Mouse (Mus musculus) lung, embryonic 16.5 days (tissue): Measurements from ENCODE around the gene Slc25a29. TPM values are rescaled to one million over a fixed set of nuclear protein-coding genes. Genes with fewer than 3 reads are reported as not detected.

Experiments used
- ATAC-seq: fragments of 200-750 bp; cut with Nextera tagmentation; 2 replicates; pipeline ENCODE4 v1.8.0; 2017; ENCODE audit warnings: low read depth, mild to moderate bottlenecking, moderate library complexity
- H3K27ac ChIP-seq: fragments of 300-500 bp; sonication (generic); 2 replicates; pipeline ENCODE4 v1.5.1; 2014; ENCODE audit warnings: mild to moderate bottlenecking, control low read depth, low read length
- H3K27me3 ChIP-seq: fragments of 300-500 bp; sonication (generic); 2 replicates; pipeline ENCODE4 v1.6.1; 2014; ENCODE audit warnings: low read depth, low read length, mixed read lengths; ENCODE audit not compliant: control insufficient read depth, insufficient read depth
- H3K36me3 ChIP-seq: fragments of 300-500 bp; sonication (generic); 2 replicates; pipeline ENCODE4 v1.6.1; 2014; ENCODE audit warnings: low read length; ENCODE audit not compliant: control insufficient read depth, insufficient read depth
- H3K4me1 ChIP-seq: fragments of 300-500 bp; sonication (generic); replicated peaks from 2 replicates; pipeline ENCODE4 v1.6.1; 2014; ENCODE audit warnings: low read length, mixed read lengths; ENCODE audit not compliant: control insufficient read depth, insufficient read depth
- H3K4me2 ChIP-seq: fragments of 300-500 bp; sonication (generic); 2 replicates; pipeline ENCODE4 v1.6.1; 2014; ENCODE audit warnings: low read depth, low read length, control low read depth
- H3K4me3 ChIP-seq: fragments of 300-500 bp; sonication (generic); 2 replicates; pipeline ENCODE4 v1.5.1; 2014; ENCODE audit warnings: mild to moderate bottlenecking, low read length, control low read depth
- H3K9ac ChIP-seq: fragments of 300-500 bp; sonication (generic); 2 replicates; pipeline ENCODE4 v1.6.1; 2014; ENCODE audit warnings: low read length, control low read depth
- H3K9me3 ChIP-seq: fragments of 300-500 bp; sonication (generic); 2 replicates; pipeline ENCODE4 v1.6.1; 2016; ENCODE audit warnings: low read length; ENCODE audit not compliant: control insufficient read depth
- WGBS: fragments of 180-500 bp; shearing (Covaris S2); extraction: QIAGEN DNeasy Blood & Tissue Kit; methylation state at CpG from one replicate; pipeline ENCODE4 v1.1.7; 2014; 5-methylcytosine and 5-hydroxymethylcytosine counted together
- polyA plus RNA-seq: library from polyadenylated mRNA; unstranded; fragments of >200 nt; fragmentation: Nextera tagmentation; extraction: Ambion mirVana; gene quantifications from 2 replicates; pipeline ENCODE4 v1.2.1, GENCODE M21; 2015

Gene Slc25a29
- polyA plus RNA-seq, 1 experiment from 2014 or later, result 7.8 TPM

DNA sequence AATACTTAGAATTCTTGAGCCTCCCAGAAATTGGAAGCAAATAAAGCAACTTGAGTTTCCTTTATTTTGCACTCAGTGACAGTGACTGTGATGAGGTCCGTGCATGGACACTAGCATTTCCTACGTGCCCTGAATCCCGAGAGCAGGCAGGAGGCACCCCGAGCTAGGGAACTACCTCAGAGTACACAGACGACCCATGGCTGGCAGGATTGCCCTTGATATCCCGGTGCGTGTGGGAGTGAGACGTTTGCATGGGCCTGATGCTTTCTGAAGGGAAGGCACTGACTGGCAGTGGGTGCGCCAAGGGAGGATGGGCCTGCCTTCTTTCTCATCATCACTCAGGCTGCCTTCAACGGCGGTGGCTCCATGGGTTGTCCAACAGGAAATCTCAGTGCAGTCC, 19.1 kb downstream of the Slc25a29 start:
- no peak overlapping the region for H3K4me3 ChIP-seq
- H3K9me3 ChIP-seq, result no peaks in the 10 kb centered on the region
- H3K9ac ChIP-seq, result no peak overlapping the region
- no peaks in the 10 kb centered on the region for H3K4me1 ChIP-seq
- no peak for ATAC-seq
- H3K27ac ChIP-seq, result no peak overlapping the region
- no peaks in the 10 kb centered on the region for H3K27me3 ChIP-seq
- 74% methylated on average over 11 of the region's 11 CpGs for WGBS
- H3K36me3 ChIP-seq, result peaks cover 22% of the 10 kb centered on the region
- no peak overlapping the region for H3K4me2 ChIP-seq

DNA sequence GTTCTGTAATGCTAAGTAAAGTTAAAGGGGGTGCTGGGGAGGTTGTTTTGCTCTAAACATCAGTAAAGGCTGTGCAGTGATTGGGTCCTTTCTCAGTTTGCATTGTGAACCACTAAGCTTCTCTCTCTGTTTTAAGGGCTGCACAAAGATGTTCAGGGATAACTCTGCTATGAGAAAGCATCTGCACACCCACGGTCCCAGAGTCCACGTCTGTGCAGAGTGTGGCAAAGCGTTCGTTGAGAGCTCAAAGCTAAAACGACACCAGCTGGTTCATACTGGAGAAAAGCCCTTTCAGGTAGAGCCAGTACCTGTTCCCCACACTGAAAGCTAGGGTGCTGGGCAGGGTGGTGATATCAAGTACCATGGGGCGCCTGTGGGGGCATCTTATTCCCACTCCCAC, 21.2 kb downstream of the Slc25a29 start:
- Histone ChIP-seq H3K36me3 (peaks cover 22% of the 10 kb centered on the region), H3K9me3 (no peaks in the 10 kb centered on the region), H3K27me3 (no peaks in the 10 kb centered on the region), H3K9ac (no peak overlapping the region), H3K27ac (no peak overlapping the region), H3K4me1 (no peaks in the 10 kb centered on the region), H3K4me3 (no peak overlapping the region), H3K4me2 (no peak overlapping the region)
- WGBS, result 86% methylated on average over 6 of the region's 6 CpGs
- ATAC-seq, result no peak

DNA sequence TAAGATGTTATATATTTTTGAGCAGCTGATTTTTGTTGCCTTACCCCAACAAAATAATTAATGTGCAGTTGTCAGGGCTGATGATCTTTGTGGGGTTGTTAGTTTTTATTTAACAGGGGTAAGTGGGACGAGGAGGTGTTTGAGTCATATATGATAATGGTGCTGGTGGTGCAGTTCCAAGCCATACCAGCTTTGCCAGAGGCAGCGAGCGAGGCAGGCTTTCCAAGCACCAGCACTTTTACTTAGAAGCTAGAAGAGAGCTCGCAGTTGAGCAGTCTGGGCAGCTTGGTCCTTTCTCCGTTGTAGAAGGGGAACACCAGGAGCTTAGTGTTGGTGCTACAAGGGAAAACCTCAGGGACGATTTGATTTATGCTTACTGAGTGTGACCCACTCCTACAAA, 23.2 kb downstream of the Slc25a29 start:
- WGBS, result 86% methylated on average over 6 of the region's 6 CpGs
- Histone ChIP-seq H3K4me2 (no peak overlapping the region), H3K36me3 (peaks cover 13% of the 10 kb centered on the region), H3K27ac (no peak overlapping the region), H3K9me3 (no peaks in the 10 kb centered on the region), H3K4me1 (no peaks in the 10 kb centered on the region), H3K9ac (no peak overlapping the region), H3K27me3 (no peaks in the 10 kb centered on the region), H3K4me3 (no peak overlapping the region)
- ATAC-seq, result no peak

DNA sequence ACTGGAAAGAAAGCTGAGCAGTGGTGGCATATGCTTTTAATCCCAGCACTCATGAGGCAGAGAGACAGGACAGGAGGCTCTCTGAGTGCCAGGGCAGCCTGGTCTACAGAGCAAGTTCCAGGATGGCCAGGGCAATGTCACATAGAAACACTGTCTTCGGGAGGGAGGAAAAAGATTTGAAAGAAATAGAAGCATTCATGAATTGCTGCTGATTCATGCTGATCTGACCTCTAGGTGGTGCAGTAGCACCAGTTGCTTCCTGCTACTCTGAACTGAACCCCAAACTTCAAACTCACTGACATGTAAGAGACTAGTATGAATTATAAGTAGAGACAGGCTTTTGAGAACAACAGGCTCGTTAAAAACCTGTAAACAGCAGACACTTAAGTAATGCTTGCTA, 24.6 kb downstream of the Slc25a29 start:
- 49% methylated on average over 2 of the region's 2 CpGs for WGBS
- H3K4me2 ChIP-seq, result no peak overlapping the region
- H3K9ac ChIP-seq, result no peak overlapping the region
- no peak overlapping the region for H3K4me3 ChIP-seq
- H3K27me3 ChIP-seq, result no peaks in the 10 kb centered on the region
- peaks cover 9% of the 10 kb centered on the region for H3K36me3 ChIP-seq
- H3K9me3 ChIP-seq, result no peaks in the 10 kb centered on the region
- no peak for ATAC-seq
- H3K4me1 ChIP-seq, result no peaks in the 10 kb centered on the region
- H3K27ac ChIP-seq, result no peak overlapping the region

DNA sequence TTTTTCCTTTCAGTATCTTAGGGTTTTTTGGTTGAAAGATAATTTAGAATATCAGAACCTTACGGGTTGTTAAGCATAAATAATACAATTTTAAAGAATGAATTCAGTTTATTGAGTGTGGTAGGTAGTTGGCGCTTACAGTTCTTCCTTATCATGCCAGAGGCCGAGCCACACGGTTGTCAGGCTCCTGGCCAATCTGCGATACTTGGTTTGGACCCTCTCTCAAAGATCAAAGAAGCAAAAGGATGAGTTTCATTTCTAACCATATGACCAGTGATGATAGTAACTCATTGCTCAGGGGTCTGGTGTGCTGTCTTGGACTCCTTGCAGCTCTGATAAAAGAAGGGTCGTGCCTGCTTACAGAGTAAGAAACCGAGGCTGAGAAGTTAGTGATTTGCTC, 25.4 kb downstream of the Slc25a29 start:
- Histone ChIP-seq H3K9me3 (no peaks in the 10 kb centered on the region), H3K4me2 (no peak overlapping the region), H3K27ac (no peak overlapping the region), H3K9ac (no peak overlapping the region), H3K36me3 (peaks cover 9% of the 10 kb centered on the region), H3K4me3 (no peak overlapping the region), H3K4me1 (no peaks in the 10 kb centered on the region), H3K27me3 (no peaks in the 10 kb centered on the region)
- ATAC-seq, result no peak
- WGBS, result 73% methylated on average over 7 of the region's 7 CpGs

DNA sequence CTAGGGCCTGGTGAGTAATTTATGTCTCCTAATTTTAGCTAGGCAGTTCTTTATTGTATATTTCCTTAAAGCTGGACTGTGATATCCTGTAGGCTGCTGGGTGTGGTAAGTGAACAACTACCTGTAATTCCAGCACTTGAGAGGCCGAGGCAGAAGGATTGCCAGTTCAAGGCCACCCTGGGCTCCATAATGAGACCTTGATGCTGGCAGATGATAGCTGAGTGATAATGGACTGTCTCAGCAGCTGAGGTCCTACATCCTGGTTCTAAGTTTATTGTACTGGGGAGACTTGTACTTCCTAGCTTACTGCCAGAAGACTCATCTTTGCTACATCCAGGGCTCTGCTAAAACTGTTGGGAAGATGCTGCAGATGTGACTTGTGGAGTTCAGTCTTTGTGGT, 25.9 kb downstream of the Slc25a29 start:
- Histone ChIP-seq H3K36me3 (peaks cover 9% of the 10 kb centered on the region), H3K27ac (no peak overlapping the region), H3K4me2 (no peak overlapping the region), H3K4me3 (no peak overlapping the region), H3K4me1 (no peaks in the 10 kb centered on the region), H3K9ac (no peak overlapping the region), H3K27me3 (no peaks in the 10 kb centered on the region), H3K9me3 (no peaks in the 10 kb centered on the region)
- WGBS, result 70% methylated on average over 1 of the region's 1 CpGs
- no peak for ATAC-seq

DNA sequence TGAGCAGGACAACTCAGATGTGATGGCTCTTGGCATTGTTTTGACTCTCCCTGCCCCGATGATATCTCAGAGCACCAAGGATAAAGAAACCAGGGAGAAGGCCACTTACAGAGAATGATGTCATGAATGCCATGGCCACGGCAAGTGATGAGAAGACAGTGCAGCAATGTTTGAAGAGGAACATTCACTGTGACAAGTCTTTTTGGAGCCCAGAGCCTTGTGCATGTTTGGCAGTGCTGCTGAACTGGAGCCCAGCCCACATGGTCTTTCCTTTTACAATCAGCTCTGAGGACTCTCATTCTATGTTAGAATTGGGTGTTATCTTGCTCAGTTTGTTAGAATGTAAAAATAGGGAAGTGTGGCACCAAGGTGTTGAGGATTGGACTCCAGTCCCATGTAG, 27.2 kb downstream of the Slc25a29 start:
- Histone ChIP-seq H3K27me3 (no peaks in the 10 kb centered on the region), H3K4me2 (no peak overlapping the region)
- 66% methylated on average over 2 of the region's 2 CpGs for WGBS

DNA sequence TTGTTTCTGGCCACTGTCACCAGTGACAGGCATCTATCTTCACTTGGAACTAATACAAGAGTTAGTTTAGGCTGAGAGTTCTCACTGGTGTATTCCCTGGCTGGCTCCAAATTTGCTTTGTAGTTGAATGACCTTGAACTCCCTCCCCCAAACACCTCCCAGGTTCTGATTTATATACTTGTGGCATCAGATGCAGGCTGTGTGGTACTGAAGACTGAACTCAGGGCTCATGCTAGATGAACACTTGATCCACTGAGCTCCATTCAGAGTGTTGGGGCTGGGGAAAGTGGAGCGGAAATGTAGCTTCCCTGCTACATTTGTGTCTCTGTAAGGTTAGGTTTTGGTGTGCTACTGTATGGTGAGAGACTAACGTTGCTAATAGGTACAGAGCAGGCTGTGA, 31.3 kb downstream of the Slc25a29 start:
- Histone ChIP-seq H3K4me2 (no peak overlapping the region), H3K27ac (no peak overlapping the region), H3K9ac (no peak overlapping the region), H3K9me3 (no peaks in the 10 kb centered on the region), H3K4me1 (peaks cover 15% of the 10 kb centered on the region), H3K36me3 (peaks cover 2% of the 10 kb centered on the region; the same call in 1 of the 2 replicates), H3K4me3 (no peak overlapping the region), H3K27me3 (no peaks in the 10 kb centered on the region)
- no peak for ATAC-seq
- WGBS, result 86% methylated on average over 2 of the region's 2 CpGs

More for the DNA sequence above, 27.2 kb downstream of the Slc25a29 start:
- Histone ChIP-seq H3K4me1 (no peaks in the 10 kb centered on the region), H3K27ac (no peak overlapping the region), H3K9me3 (no peaks in the 10 kb centered on the region), H3K4me3 (no peak overlapping the region), H3K9ac (no peak overlapping the region), H3K36me3 (0 out of 2 replicates have a peak, but pooled peaks cover 3% of the 10 kb centered on the region)
- ATAC-seq, result no peak

DNA sequence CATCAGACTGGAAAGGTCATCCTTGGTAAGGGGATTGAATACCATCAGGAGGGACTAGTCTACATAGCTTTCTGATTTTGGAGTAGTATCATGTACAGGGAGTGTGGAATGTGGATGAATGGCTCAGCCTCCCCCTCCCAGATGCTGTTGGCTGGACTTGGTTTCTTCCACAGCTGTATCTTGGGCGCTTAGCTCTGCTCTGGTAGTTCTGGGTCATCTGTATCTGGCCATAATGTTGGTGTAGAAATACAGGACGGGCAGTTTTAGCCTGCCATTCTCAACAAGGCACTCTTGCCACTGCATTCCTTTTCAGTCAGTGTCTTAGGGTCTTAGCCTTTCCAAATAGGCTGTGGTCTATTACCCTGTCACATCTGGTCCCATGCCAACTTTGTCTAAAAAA, 34.1 kb downstream of the Slc25a29 start:
- Histone ChIP-seq H3K4me1 (peaks cover 19% of the 10 kb centered on the region), H3K9ac (no peak overlapping the region), H3K36me3 (peaks cover 2% of the 10 kb centered on the region; the same call in 1 of the 2 replicates), H3K9me3 (no peaks in the 10 kb centered on the region), H3K4me3 (no peak overlapping the region), H3K27ac (no peak overlapping the region), H3K27me3 (no peaks in the 10 kb centered on the region), H3K4me2 (no peak overlapping the region)
- ATAC-seq, result peak; percentile 38; the same call in 1 of the 2 replicates
- 66% methylated on average over 2 of the region's 2 CpGs for WGBS

DNA sequence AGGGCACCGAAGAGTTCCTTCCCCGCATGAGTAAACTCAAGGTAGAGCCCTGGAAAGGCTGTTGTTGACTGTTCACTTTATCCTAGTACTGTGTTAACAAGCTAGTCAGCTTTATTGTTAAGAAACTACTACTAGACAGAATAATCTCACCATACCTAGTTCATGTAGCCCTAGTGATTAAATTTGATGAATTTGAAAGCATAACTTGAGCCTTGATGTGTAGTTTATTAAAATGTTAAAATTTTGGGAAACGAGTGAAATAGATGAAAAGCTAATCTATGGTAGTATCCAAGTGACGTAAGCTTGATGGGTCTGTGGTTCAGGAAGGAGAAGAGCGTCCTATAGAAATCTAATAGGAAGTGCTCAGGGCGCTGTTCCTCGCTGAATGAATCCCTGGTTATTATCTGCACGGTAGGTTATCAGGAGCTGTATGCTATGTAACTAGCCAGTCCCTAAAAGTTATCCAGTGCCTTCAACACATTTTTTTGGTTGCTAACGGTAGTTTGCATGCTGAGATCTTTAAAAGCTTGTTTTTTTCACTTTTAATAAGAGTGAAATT, 40.6 kb downstream of the Slc25a29 start:
- H3K4me1 ChIP-seq, result peaks cover 20% of the 10 kb centered on the region
- no peaks in the 10 kb centered on the region for H3K27me3 ChIP-seq
- no peaks in the 10 kb centered on the region for H3K9me3 ChIP-seq
- H3K27ac ChIP-seq, result peak overlapping the region; percentile 99
- peaks cover 2% of the 10 kb centered on the region; the same call in 1 of the 2 replicates for H3K36me3 ChIP-seq
- H3K9ac ChIP-seq, result peak overlapping the region; percentile 96
- peak overlapping the region; percentile 84 for H3K4me2 ChIP-seq
- ATAC-seq, result no peak
- WGBS, result 6% methylated on average over 9 of the region's 9 CpGs
- peak overlapping the region; percentile 98 for H3K4me3 ChIP-seq
